Mouse (Mus musculus): ENCODE measurements around the gene Krtap19-1. TPM values are rescaled to one million over a fixed set of nuclear protein-coding genes. Genes with fewer than 3 reads are reported as not detected.

The Krtap19-1 gene
- not detected for total RNA-seq (2021)

DNA sequence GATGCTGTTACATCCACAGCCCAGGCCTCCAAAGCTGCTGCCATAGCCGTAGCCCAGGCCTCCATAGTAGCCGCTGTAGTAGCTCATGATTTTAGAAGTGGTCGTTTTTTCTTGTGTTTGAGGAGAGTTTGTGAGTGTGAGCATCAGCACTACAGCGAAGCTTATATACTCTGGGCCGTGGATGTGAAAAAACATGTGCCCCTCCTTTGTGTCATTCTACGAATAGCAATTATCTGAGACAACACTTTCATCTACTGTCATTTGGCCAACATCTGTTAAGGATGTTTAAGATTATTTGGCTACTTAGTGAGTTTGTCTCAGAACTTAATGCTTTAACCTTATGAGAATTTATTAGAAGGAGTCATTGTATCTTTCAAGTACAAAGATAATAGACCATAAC lies at the start of gene Krtap19-1:
Gene Krtap19-1 (minus strand): TSS at position 101 of the 400 bp plus-strand sequence.
- DNase-seq: no peak
- intact Hi-C loops (cut with DNase I): no loop called here

- no peak for DNase-seq
- intact Hi-C loops (cut with DNase I): no loop called here
Measured at GRCm38 (mm10) chr16:88896357-88896756, 27.1 kb upstream of the Krtap19-1 start, which contains the start of gene Krtap19-5. Krtap19-5 (minus strand) TSS chr16:88896457.

DNA sequence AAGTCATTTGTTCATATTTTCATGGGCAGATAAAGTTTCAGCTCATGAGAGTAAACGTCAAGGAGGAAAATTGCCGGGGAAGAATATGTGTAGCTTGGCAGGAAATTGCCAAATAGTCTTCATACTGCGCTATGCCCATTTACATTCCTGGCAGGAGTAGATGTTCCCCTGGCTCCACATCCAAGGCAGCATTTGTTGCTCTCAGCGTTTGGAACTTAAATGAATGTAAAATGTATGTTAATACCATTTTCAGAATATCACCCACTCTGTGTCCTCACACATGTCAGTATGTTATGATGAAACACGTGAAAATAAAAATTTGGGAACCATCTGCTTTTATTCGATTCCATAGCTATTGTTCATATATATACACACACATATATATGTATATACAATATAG lies 17.7 kb upstream of the Krtap19-1 start:
- DNase-seq: no peak
- intact Hi-C loops (cut with DNase I): loop anchor here (10.0 kb wide), 1 partner anchor 868 kb away; no protein-coding TSS in a partner anchor

- intact Hi-C loops (cut with DNase I): loop anchor here (10.0 kb wide), 1 partner anchor 870 kb away; no protein-coding TSS in a partner anchor
- DNase-seq: no peak
Measured at GRCm38 (mm10) chr16:88884989-88885388, 15.8 kb upstream of the Krtap19-1 start, which contains the start of gene Krtap19-4. Krtap19-4 (minus strand) TSS chr16:88885089.

- intact Hi-C loops (cut with DNase I): no loop called here
- DNase-seq: no peak
Measured at GRCm38 (mm10) chr16:88877938-88878337, 8.7 kb upstream of the Krtap19-1 start, which contains the start of gene Krtap19-3. Krtap19-3 (minus strand) TSS chr16:88878038.

GRCm38 (mm10) chr16:88874169-88874568 lies 5.0 kb upstream of the Krtap19-1 start, which contains the start of gene Krtap19-2:
Krtap19-2 (minus strand) TSS chr16:88874269.
- no peak for DNase-seq
- intact Hi-C loops (cut with DNase I): no loop called here

GRCm38 (mm10) chr16:88864887-88865407 lies 4.3 kb downstream of the Krtap19-1 start:
- DNase-seq: no peak
- intact Hi-C loops (cut with DNase I): no loop called here

GRCm38 (mm10) chr16:88851450-88851849 lies 17.8 kb downstream of the Krtap19-1 start:
- intact Hi-C loops (cut with DNase I): no loop called here
- peak; percentile 27 for DNase-seq

- intact Hi-C loops (cut with DNase I): no loop called here
- DNase-seq: no peak
Measured at GRCm38 (mm10) chr16:88848558-88848957, 20.7 kb downstream of the Krtap19-1 start.

DNA sequence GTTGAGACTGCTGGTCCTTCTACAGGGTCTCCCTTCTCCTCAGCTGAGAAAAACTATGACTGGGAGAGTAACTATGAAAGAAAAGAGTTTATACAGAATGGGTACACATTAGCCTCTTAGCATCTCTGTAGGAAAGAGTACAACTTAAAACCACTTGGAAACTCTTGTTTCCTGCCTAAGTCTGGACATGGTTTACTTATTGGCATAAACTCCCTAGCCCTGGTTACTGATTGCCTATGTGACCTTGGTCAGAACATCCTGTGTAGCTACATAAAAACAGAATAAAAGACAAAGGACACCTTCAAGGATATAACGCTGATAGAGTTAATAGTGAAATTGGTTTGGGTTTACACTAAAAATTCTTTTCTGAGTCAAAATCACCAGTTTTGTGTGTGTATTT lies 21.8 kb downstream of the Krtap19-1 start:
- DNase-seq: no peak
- intact Hi-C loops (cut with DNase I): no loop called here

DNA sequence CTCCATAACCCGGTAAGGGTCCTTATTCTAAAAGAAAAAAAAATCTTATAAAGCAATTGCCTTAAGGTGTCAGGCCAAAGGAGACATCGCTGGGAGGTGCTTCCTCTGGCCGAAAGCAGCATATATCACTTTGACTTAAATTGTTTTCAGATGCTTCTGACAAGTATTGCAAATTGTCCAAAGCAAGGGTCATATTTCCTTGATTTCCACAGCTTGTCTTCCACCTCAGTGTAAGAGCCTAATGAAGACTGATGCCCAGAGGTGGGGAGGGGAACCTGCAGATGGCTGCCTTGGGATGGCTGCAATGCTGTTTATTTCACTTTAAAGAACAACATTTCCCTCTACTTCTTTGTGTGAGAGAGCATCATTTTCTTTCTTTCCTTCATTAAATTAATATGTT lies 42.2 kb downstream of the Krtap19-1 start:
- DNase-seq: no peak
- intact Hi-C loops (cut with DNase I): no loop called here

DNA sequence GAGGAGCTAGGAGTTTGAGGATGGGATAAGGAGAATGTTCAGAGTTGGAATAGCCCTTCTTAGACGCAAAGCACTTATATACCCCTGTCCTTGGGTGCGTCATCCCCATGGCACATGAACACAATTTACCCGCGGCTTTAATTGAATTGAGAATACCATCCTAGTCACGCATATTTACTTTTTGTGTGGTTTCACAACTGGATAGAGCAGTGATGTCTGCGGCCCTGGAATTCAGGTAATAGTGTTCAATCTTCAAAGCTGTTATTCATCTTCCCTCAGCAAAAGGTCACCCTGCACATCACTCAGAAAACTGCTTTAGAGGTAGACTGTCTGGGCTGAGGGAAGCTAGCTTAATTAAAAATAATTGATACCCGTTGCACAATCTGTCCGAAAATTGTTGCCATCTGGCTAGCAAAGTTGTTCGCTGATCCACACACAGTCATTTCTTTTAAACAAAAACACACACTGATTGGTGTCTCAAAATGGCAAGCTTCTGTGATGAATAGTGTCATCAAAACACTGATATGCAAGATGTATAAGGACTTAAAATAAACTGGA lies 43.0 kb downstream of the Krtap19-1 start, which contains the start of gene Krtap14:
Gene Krtap14 (minus strand): TSS at position 51 of the 558 bp plus-strand sequence.
- intact Hi-C loops (cut with DNase I): no loop called here
- DNase-seq: no peak

GRCm38 (mm10) chr16:88823736-88824135 lies 45.5 kb downstream of the Krtap19-1 start:
- intact Hi-C loops (cut with DNase I): no loop called here

DNA sequence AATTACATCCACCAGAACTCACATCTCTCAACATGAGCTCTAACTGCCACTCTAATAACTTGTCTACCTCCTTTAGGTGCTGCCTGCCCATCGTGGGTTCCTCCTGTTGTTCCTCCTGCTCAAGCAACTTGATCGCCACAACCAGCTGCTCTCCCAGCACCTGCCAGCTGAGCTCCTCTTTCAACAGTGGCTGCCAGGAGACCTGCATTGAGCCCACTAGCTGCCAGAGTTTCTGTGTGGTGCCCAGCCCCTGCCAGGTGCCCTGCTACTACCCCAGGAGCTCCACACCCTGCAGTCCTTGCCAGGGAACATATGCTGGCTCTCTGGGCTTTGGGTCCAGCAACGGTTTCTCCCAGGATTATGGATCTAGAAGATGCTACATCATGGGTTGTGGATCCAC lies 49.1 kb downstream of the Krtap19-1 start, which contains the start of gene Krtap15:
Gene Krtap15 (plus strand): TSS at position 150 of the 400 bp plus-strand sequence.
- peak; percentile 60 for DNase-seq
- intact Hi-C loops (cut with DNase I): no loop called here

More at GRCm38 (mm10) chr16:88823736-88824135, 45.5 kb downstream of the Krtap19-1 start:
- DNase-seq: no peak

Other genes with a start within 250 kb of the Krtap19-1 start
- gene 2310079G19Rik, start 241.7 kb downstream of the Krtap19-1 start, total RNA-seq (2021): not detected
- not detected for gene Krtap26-1, start 221.6 kb downstream of the Krtap19-1 start, total RNA-seq (2021)
- gene Krtap27-1, start 197.7 kb downstream of the Krtap19-1 start, total RNA-seq (2021): not detected
- gene 2310061N02Rik, start 161.4 kb downstream of the Krtap19-1 start, total RNA-seq (2021): not detected
- not detected for gene Krtap13-1, start 140.5 kb downstream of the Krtap19-1 start, total RNA-seq (2021)
- not detected for gene Krtap13, start 117.8 kb downstream of the Krtap19-1 start, total RNA-seq (2021)
- gene 2310034C09Rik, start 110.6 kb downstream of the Krtap19-1 start, total RNA-seq (2021): not detected
- gene 2310057N15Rik, start 95.2 kb downstream of the Krtap19-1 start, total RNA-seq (2021): not detected
- gene Gm5965, start 91.5 kb downstream of the Krtap19-1 start, total RNA-seq (2021): not detected
- gene Gm20741, start 57.2 kb downstream of the Krtap19-1 start, total RNA-seq (2021): not detected
- gene Krtap15, start 49.2 kb downstream of the Krtap19-1 start, total RNA-seq (2021): not detected
- gene Krtap14, start 43.3 kb downstream of the Krtap19-1 start, total RNA-seq (2021): not detected
- not detected for gene Krtap19-2, start 4.9 kb upstream of the Krtap19-1 start, total RNA-seq (2021)
- not detected for gene Krtap19-3, start 8.6 kb upstream of the Krtap19-1 start, total RNA-seq (2021)
- gene Krtap19-4, start 15.7 kb upstream of the Krtap19-1 start, total RNA-seq (2021): not detected
- gene Krtap19-5, start 27.0 kb upstream of the Krtap19-1 start, total RNA-seq (2021): not detected
- gene Krtap19-9b, start 62.9 kb upstream of the Krtap19-1 start, total RNA-seq (2021): not detected
- gene Krtap16-3, start 93.5 kb upstream of the Krtap19-1 start, total RNA-seq (2021): not detected
- not detected for gene Krtap22-2, start 141.3 kb upstream of the Krtap19-1 start, total RNA-seq (2021)
- not detected for gene Gm10229, start 145.9 kb upstream of the Krtap19-1 start, total RNA-seq (2021)
- not detected for gene Krtap6-1, start 162.3 kb upstream of the Krtap19-1 start, total RNA-seq (2021)
- gene Gm10228, start 172.1 kb upstream of the Krtap19-1 start, total RNA-seq (2021): not detected
- gene Krtap6-5, start 178.5 kb upstream of the Krtap19-1 start, total RNA-seq (2021): not detected
- gene 1110025L11Rik, start 194.6 kb upstream of the Krtap19-1 start, total RNA-seq (2021): not detected
- gene Krtap6-3, start 214.6 kb upstream of the Krtap19-1 start, total RNA-seq (2021): not detected

Data from left cerebral cortex, postnatal 4 days (tissue).